Mouse (Mus musculus) T-helper 17 cell (primary cell): Measurements from ENCODE around the gene Gm45623.

ENCODE experiments used
- in situ Hi-C, 2 experiments: fragments of 300-600 bp; cut with MboI, MseI; formaldehyde crosslinking; loops; 1 replicate in 1 of 2; 2 replicates in 1 of 2; pipeline ENCODE4 v1.15.1; 2025; ENCODE audit warnings: high pct_unique_total_duplicates in 2 of 2

The Gm45623 gene

DNA sequence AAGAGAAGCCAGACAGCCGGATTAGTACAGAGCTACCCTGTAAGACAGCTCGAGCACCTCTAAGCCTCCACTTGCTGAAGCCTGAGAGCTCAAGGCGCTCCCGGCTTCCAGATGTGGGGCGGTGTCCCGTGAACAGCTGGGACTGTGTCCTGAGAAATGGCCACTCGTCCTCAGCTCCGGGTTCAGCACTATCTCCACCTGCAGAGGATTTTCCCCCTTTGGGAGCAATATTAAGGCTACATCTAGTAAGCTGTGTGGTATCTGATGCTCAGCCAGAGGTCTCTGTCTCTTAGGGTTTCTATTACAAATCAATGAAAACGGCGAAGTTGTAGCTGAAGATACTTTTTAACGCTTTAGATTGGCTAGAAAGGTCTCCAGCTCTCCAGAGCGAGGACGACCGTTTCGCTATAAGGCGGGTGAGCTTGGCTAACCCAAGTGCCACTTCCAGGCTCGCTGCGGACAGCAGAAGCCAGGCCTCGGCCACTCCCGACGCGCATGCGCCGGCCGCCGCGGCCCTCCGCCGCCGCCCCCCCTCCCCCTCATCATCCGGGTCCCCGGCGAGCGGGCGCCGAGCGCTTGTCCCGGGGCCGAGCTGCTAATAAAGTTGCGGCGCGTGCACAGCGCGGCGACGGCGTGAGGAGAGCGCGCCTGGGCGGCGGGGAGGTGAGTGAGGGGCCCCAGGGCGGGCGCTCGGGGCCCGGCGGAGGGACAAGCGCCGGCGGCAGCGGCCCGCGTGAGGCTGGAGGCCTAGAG lies 51.0 kb downstream of the Gm45623 start, which contains the start of gene Smad5:
Gene Smad5 (plus strand): TSS at position 542 of the 753 bp plus-strand sequence.
- in situ Hi-C loops = no loop called here
